Mouse (Mus musculus): ENCODE results near the gene Skap1.

Gene Skap1

GRCm38 (mm10) chr11:96713210-96714005 is 249.0 kb downstream of the Skap1 start:
- TF ChIP-seq GATA4 (IDR thresholded peaks at IDR 0.05; ENCODE audit: insufficient replicate concordance, low read length), result no peak

DNA sequence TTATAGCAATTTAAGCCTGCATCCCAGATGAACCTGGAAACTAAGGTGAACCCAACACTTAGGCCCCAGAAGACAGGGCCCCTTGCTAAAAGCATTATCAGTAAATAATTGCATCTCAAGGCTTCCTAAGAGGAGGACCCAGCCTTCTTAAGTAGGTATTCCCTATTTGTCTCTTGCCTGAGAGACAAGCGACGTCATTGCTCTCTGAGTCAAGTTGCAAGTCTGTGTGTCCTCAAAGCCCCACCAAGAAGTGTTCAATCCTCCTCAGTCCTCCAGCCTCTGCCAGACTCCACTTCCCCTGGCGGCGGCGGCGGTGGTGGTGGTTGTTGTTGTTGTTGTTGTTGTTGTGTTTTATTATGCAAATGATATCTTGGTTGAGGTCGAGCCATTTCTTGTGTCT is 249.6 kb downstream of the Skap1 start:
- no peak for TF ChIP-seq GATA4 (IDR thresholded peaks at IDR 0.05; ENCODE audit: insufficient replicate concordance, low read length)

DNA sequence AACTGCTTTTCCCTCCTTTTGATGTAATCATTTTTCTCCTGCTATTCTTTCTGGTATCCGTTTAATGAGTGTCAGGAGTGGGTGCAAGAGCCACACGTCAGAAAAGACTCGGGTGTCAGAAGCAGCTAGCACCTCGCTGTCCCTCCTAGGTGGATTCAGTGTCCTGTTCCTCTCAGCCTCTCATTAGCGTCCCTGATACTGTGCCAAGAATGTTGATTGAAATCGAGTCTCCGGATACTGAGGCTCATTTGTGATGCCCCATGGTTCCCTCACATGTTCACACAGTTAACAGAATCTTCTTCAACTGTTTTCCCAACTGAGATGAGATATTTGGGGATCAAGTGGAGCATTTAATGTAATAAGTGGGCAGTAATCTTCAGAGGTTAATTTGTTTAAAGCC is 254.2 kb downstream of the Skap1 start:
- TF ChIP-seq GATA4 (IDR thresholded peaks at IDR 0.05; ENCODE audit: insufficient replicate concordance, low read length), result no peak

DNA sequence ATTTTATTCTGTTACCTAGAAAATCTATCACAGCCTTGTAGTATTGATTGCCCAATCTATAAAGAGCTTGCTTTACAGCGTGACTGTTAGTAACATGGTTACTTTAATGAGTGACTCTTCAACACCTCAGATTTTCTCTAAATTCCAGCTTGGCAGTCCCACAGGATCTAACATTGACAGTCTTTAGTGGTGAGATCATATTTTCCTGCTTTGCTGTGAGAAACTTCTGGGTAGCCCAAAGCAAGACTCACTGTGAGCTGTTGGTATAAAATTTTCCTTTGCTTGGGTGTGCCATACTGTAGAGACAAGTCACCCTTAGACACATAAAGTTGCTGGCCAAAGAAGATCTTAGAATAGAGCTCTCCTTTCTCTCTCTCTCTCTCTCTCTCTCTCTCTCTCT is 261.4 kb downstream of the Skap1 start:
- TF ChIP-seq GATA4 (IDR thresholded peaks at IDR 0.05; ENCODE audit: insufficient replicate concordance, low read length), result no peak

DNA sequence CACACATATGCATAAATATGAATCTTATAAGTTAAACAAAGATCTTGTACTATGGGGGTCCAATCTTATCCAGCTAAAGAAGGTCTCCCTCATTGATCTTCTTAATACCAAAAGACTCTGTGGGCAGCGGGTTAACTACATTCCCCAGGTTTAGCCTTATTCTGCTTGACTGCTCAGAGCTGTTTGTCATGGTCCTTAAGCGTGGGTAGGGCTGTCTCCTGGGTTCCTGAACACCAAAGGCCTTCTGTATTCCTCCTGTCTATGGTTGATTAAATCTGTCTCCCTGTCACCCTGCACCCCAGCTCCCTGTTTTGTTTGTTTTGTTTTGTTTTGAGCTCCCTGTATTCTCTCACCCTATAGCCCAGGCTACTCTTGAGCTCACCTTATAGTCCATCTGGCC is 264.2 kb downstream of the Skap1 start:
- no peak for TF ChIP-seq GATA4 (IDR thresholded peaks at IDR 0.05; ENCODE audit: insufficient replicate concordance, low read length)

DNA sequence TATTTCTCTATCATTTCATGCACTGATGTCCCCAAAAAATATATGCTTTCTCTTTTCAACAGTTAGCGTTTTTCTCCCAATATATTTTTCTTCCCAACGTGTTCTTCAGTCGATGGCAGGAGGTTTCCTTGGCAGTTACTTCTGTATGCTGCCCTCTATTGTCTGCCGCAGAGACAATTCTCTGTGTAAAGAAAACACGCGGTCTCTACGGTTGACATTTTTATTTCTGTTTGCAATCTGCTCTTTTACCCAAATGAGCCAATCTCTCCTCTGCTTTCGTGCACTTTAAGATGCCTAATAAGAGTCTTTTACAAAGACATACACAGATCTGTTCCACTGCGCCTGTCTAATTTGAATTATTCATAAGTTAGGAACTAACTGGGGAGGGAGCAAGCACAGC is 265.1 kb downstream of the Skap1 start:
- no peak for TF ChIP-seq GATA4 (IDR thresholded peaks at IDR 0.05; ENCODE audit: insufficient replicate concordance, low read length)

GRCm38 (mm10) chr11:96730327-96730726 is 265.9 kb downstream of the Skap1 start:
- no peak for TF ChIP-seq GATA4 (IDR thresholded peaks at IDR 0.05; ENCODE audit: insufficient replicate concordance, low read length)

- TF ChIP-seq GATA4 (IDR thresholded peaks at IDR 0.05; ENCODE audit: insufficient replicate concordance, low read length), result no peak
Measured at GRCm38 (mm10) chr11:96732657-96733056, 268.3 kb downstream of the Skap1 start.

- no peak for TF ChIP-seq GATA4 (IDR thresholded peaks at IDR 0.05; ENCODE audit: insufficient replicate concordance, low read length)
Measured at GRCm38 (mm10) chr11:96735908-96736307, 271.5 kb downstream of the Skap1 start.

DNA sequence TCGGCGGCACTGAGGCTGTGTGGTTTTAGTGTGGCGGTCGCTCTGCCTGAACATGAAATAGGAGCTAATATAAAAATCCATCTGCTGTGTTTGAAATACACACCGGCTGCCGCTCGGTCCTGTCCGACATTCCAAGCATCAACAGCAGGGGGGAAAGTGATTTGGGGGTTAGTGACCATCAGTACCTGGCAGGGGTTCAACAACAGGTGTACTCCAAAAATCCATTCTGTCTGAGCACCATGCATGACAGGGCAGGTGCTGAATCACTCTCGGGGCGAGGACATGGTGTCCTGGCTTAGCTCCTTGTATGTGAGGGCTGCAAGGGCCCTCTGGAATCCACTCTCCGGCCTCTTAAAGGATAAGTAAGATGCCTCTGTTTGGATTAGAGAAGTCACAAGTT is 272.0 kb downstream of the Skap1 start:
- no peak for TF ChIP-seq GATA4 (IDR thresholded peaks at IDR 0.05; ENCODE audit: insufficient replicate concordance, low read length)

DNA sequence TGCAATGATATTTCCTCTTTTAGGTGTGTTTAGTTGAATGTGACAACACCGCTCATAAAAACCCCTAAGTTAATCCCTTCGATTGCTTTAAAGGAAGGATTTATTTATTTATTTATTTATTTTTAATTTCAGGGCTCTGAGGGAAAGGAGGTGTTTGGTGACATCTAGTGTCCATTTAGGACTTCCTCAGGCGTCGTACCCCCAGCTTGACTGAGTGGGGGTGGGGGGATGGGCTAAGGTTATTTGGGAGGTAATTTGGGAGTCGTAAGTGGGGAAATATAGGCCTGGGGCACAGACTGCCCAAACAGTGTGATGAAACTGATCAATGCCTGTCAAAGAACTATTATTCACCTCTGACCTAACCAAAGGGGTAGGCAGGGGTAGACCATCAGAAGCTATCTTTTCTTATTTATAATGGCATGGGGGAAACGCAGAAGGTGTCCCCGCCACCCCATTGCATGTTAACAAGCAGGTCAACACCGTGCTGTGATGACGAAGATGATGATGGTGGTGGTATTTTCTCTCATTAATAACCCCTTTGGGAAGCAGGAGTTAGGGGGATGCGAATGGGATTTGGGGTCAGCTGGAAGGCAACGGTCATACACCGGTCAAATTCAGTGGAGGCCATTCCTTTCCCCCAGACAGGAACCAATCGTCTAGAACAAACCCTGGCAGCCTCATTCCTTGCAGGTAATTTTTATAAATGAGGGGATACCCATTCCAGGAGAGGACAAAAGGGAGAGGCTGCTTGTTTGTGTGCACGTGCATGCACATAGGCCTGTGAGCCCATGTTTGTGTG is 273.5 kb downstream of the Skap1 start:
- TF ChIP-seq GATA4 (IDR thresholded peaks at IDR 0.05; ENCODE audit: insufficient replicate concordance, low read length), result no peak

GRCm38 (mm10) chr11:96740796-96741195 is 276.4 kb downstream of the Skap1 start:
- no peak for TF ChIP-seq GATA4 (IDR thresholded peaks at IDR 0.05; ENCODE audit: insufficient replicate concordance, low read length)

- TF ChIP-seq GATA4 (IDR thresholded peaks at IDR 0.05; ENCODE audit: insufficient replicate concordance, low read length), result no peak
Measured at GRCm38 (mm10) chr11:96741995-96742394, 277.6 kb downstream of the Skap1 start.

- no peak for TF ChIP-seq GATA4 (IDR thresholded peaks at IDR 0.05; ENCODE audit: insufficient replicate concordance, low read length)
Measured at GRCm38 (mm10) chr11:96743000-96743399, 278.6 kb downstream of the Skap1 start.

DNA sequence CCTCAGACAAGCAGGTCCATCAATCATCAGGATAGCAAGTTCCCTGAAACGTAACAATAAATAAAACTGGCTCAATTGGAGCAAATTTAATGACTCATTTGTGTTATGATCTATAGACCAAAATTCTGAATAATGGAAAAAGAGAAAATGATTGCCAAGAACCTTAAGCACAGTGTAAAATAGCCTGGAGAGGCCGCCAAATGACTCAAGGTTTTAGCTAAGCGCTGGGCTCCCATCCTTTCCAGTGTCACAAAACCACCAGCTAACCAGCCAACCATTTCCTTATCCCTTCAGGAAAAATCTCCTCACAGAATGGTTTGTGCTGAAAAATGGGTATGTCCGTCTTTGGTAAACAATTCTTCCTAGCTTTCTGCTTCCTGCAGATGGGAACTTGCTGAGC is 279.5 kb downstream of the Skap1 start:
- no peak for TF ChIP-seq GATA4 (IDR thresholded peaks at IDR 0.05; ENCODE audit: insufficient replicate concordance, low read length)

GRCm38 (mm10) chr11:96746648-96747047 is 282.3 kb downstream of the Skap1 start:
- no peak for TF ChIP-seq GATA4 (IDR thresholded peaks at IDR 0.05; ENCODE audit: insufficient replicate concordance, low read length)

All from liver, adult (tissue).